8 mouse cellular contexts compared by ENCODE assay signal in the genomic region with DNA sequence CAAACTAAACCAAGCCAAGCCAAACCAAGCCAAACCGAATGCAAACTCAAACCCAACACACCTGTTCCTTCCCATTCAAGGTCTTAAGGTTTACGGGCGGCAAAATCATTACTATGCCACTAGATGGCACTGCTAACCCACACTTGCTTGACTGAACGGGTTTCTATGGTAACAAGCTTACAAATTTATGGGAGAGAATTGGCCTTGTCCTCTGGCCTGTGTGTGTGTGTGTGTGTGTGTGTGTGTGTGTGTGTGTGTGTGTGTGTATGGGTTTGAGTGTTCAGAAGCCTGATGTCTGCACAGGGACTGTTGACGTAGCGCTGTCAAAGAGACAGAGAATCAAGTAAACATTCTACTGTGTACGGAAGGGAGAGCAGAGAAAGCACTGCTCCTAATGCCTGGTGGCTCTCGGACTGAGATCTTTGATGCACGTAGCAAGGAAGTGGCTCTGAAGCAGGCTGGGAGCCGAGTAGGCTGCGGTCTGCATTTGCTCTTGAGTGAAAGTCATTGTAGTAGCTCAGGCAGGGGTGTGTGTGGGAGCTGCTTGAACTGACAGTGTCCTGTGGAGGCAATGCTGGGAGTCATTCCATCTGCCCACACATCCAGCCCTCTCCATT.
DNase-seq lines count a peak whose midpoint lies in the region; ATAC-seq and TF ChIP-seq lines count a peak whose summit lies in the region.

No protein-coding gene starts in this region.

- WGBS in midbrain, embryonic 11.5 days = 8% methylated on average over 11 of the region's 11 CpGs
- 7% methylated on average over 11 of the region's 11 CpGs for WGBS in small intestine, adult 2 months

- H3K27me3 ChIP-seq in midbrain, embryonic 11.5 days (ENCODE audit: control insufficient read depth, insufficient read depth, low read length) = no peaks in the 10 kb centered on the region
- H3K27me3 ChIP-seq in small intestine, adult 2 months (ENCODE audit: control insufficient read depth, insufficient read depth, low read length) = no peaks in the 10 kb centered on the region

- intact Hi-C loops in heart, postnatal 25 days (cut with DNase I) = loop anchor here (2.0 kb wide), 1 partner anchor 1031 kb away; no protein-coding TSS in a partner anchor
- intact Hi-C loops in left cerebral cortex, postnatal 4 days (cut with DNase I) = no loop called here

- peak overlapping the region; percentile 38; the same call in 1 of the 2 replicates for H3K9ac ChIP-seq in midbrain, embryonic 11.5 days (ENCODE audit: low read length)

- no peaks in the 10 kb centered on the region for H3K36me3 ChIP-seq in midbrain, embryonic 11.5 days (ENCODE audit: control insufficient read depth, insufficient read depth, low read length)
- H3K36me3 ChIP-seq in small intestine, adult 2 months (ENCODE audit: control insufficient read depth, insufficient read depth, low read length) = no peaks in the 10 kb centered on the region

- TF ChIP-seq POLR2A in cortical plate, adult 2 months (IDR thresholded peaks at IDR 0.05; ENCODE audit: extremely low read depth, insufficient read depth, low read length) = no peak
- no peak for TF ChIP-seq POLR2A in small intestine, adult 2 months (IDR thresholded peaks at IDR 0.05; ENCODE audit: low read depth, low read length)

- H3K4me3 ChIP-seq in cortical plate, adult 2 months (ENCODE audit: insufficient read depth, low read length) = peak overlapping the region; percentile 31
- H3K4me3 ChIP-seq in midbrain, embryonic 11.5 days (ENCODE audit: low read depth, low read length) = no peak overlapping the region
- no peak overlapping the region for H3K4me3 ChIP-seq in small intestine, adult 2 months (ENCODE audit: low read depth, low read length)

- H3K4me1 ChIP-seq in cortical plate, adult 2 months (ENCODE audit: control insufficient read depth, insufficient read depth, low read length) = no peaks in the 10 kb centered on the region; the same call in 1 of the 2 replicates
- H3K4me1 ChIP-seq in midbrain, embryonic 11.5 days (ENCODE audit: control insufficient read depth, insufficient read depth, low read length) = peaks cover 4% of the 10 kb centered on the region; the same call in 1 of the 2 replicates
- H3K4me1 ChIP-seq in small intestine, adult 2 months (ENCODE audit: control insufficient read depth, insufficient read depth, insufficient read length, low read length) = no peaks in the 10 kb centered on the region

- DNase-seq in heart, adult 11 months = peak; percentile 91
- DNase-seq in heart, postnatal 25 days (ENCODE audit: low spot score) = no peak
- DNase-seq in kidney, adult 11 months = peak; percentile 36
- DNase-seq in left cerebral cortex, postnatal 4 days = peak; percentile 38
- DNase-seq in midbrain, embryonic 11.5 days (ENCODE audit: low spot score, missing footprints) = peak; percentile 96

- H3K27ac ChIP-seq in cortical plate, adult 2 months (ENCODE audit: insufficient read depth, low read length) = no peak overlapping the region
- H3K27ac ChIP-seq in midbrain, embryonic 11.5 days (ENCODE audit: low read depth, low read length) = no peak overlapping the region
- H3K27ac ChIP-seq in small intestine, adult 2 months (ENCODE audit: insufficient read depth, low read depth, low read length) = no peak overlapping the region

- peak overlapping the region; percentile 42 for H3K4me2 ChIP-seq in midbrain, embryonic 11.5 days

- TF ChIP-seq CTCF in cortical plate, adult 2 months (IDR thresholded peaks at IDR 0.05; ENCODE audit: extremely low read depth, insufficient read depth, low read length) = peak; percentile 76
- TF ChIP-seq CTCF in small intestine, adult 2 months (IDR thresholded peaks at IDR 0.05; ENCODE audit: extremely low read depth, insufficient read length, insufficient replicate concordance, low read depth, low read length) = peak; percentile 17; the same call in 1 of the 2 replicates

- H3K9me3 ChIP-seq in midbrain, embryonic 11.5 days (ENCODE audit: control insufficient read depth, low read length) = no peaks in the 10 kb centered on the region

- ATAC-seq in granulocyte monocyte progenitor cell, adult 5-6 weeks (replicated peaks; ENCODE audit: poor library complexity, severe bottlenecking) = peak; percentile 73
- ATAC-seq in midbrain, embryonic 11.5 days (ENCODE audit: low FRiP score) = peak; percentile 79
